ENCODE assay signal across 18 mouse cellular contexts in the genomic region with DNA sequence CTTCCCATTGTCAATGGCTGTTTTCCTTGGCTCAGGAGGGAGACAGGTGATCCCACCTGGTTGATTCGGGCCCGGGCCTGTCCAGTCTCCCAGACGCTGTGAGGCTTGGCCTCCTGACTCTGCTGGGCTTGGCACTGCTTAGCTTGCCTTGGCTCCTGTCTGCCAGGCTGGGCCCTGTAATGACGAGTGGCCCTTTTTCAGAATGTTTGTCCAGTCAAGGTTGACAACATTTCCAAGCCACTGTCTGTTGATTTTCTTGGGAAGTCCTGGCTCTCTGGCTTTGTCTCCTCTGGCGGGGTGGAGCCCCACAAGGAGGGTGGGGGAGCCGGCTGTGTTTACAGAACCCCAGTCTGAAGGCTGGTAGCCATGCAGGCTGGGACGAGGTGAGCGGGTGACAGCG. TPM values are rescaled to one million over a fixed set of nuclear protein-coding genes. Genes with fewer than 3 reads are reported as not detected.
DNase-seq lines count a peak whose midpoint lies in the region; ATAC-seq and TF ChIP-seq lines count a peak whose summit lies in the region.
"Had no signal": no experiment of that assay in that cellular context is flagged by ENCODE, and none has a peak within 500 bp of the region (broad histone marks: within the 10 kb centered on the region; RNA-seq: fewer than 3 reads in every experiment).

No protein-coding gene starts in this region.

- peak; percentile 30 for DNase-seq in adrenal gland, adult 2 months
- no peak for DNase-seq in adrenal gland, postnatal 14 days
- DNase-seq in lung, adult 2 months: peak; percentile 54
- DNase-seq in lung, postnatal 10 days: no peak
- no peak for DNase-seq in embryonic facial prominence, embryonic 10.5 days (ENCODE audit: low spot score)
- DNase-seq in liver: no peak
- DNase-seq in left cerebral cortex, postnatal 14 days (ENCODE audit: low spot score in 2 of 2): no peak
- DNase-seq: adrenal gland, postnatal 25 days; gastrocnemius, postnatal 25 days; heart, postnatal 10 days; kidney, adult 9 months; layer of hippocampus, adult 9-11 months; right cerebral cortex, postnatal 14 days had no signal

- TF ChIP-seq CTCF in lung, adult 2 months (IDR thresholded peaks at IDR 0.05; ENCODE audit: insufficient read depth, low read length): no peak

- no peak overlapping the region for H3K4me3 ChIP-seq in lung, adult 2 months (replicated peaks; ENCODE audit: extremely low read depth, low read depth, low read length)
- H3K4me3 ChIP-seq in embryonic facial prominence, embryonic 10.5 days: no peak overlapping the region
- no peak overlapping the region for H3K4me3 ChIP-seq in stomach, embryonic 16.5 days (replicated peaks; ENCODE audit: low read length)
- H3K4me3 ChIP-seq: embryonic facial prominence, embryonic 15.5 days; midbrain, embryonic 15.5 days; neural tube, embryonic 13.5 days had no signal

- WGBS in lung, adult 2 months: 49% methylated on average over 9 of the region's 9 CpGs
- WGBS in embryonic facial prominence, embryonic 10.5 days: 82% methylated on average over 9 of the region's 9 CpGs
- WGBS in stomach, embryonic 16.5 days: 52% methylated on average over 9 of the region's 9 CpGs

- peaks cover 6% of the 10 kb centered on the region; the same call in 1 of the 2 replicates for H3K36me3 ChIP-seq in embryonic facial prominence, embryonic 10.5 days (replicated peaks)
- H3K36me3 ChIP-seq in stomach, embryonic 16.5 days (ENCODE audit: control insufficient read depth, insufficient read depth, low read length): no peaks in the 10 kb centered on the region
- H3K36me3 ChIP-seq: embryonic facial prominence, embryonic 15.5 days; midbrain, embryonic 15.5 days; neural tube, embryonic 13.5 days had no signal

- H3K9ac ChIP-seq in stomach, embryonic 16.5 days (ENCODE audit: low read length): no peak overlapping the region
- H3K9ac ChIP-seq: embryonic facial prominence, embryonic 15.5 days; midbrain, embryonic 15.5 days; neural tube, embryonic 13.5 days had no signal

- H3K27me3 ChIP-seq in embryonic facial prominence, embryonic 10.5 days (replicated peaks; ENCODE audit: low read depth, poor library complexity, severe bottlenecking): 0 out of 2 replicates have a peak, but pooled peaks cover 4% of the 10 kb centered on the region
- H3K27me3 ChIP-seq in stomach, embryonic 16.5 days (ENCODE audit: control insufficient read depth, insufficient read depth, low read length): no peaks in the 10 kb centered on the region
- H3K27me3 ChIP-seq: embryonic facial prominence, embryonic 15.5 days; midbrain, embryonic 15.5 days; neural tube, embryonic 13.5 days had no signal

- intact Hi-C loops in left cerebral cortex, postnatal 14 days (cut with DNase I): no loop called here

- H3K4me2 ChIP-seq in stomach, embryonic 16.5 days (ENCODE audit: low read depth, low read length): no peak overlapping the region
- H3K4me2 ChIP-seq: embryonic facial prominence, embryonic 15.5 days; midbrain, embryonic 15.5 days; neural tube, embryonic 13.5 days had no signal

- no peaks in the 10 kb centered on the region for H3K4me1 ChIP-seq in lung, adult 2 months (ENCODE audit: control insufficient read depth, insufficient read depth, low read length)
- H3K4me1 ChIP-seq in embryonic facial prominence, embryonic 10.5 days: peaks cover 80% of the 10 kb centered on the region
- peaks cover 17% of the 10 kb centered on the region for H3K4me1 ChIP-seq in stomach, embryonic 16.5 days (ENCODE audit: control insufficient read depth, insufficient read depth, low read length)

- H3K9me3 ChIP-seq in embryonic facial prominence, embryonic 10.5 days: no peaks in the 10 kb centered on the region
- no peaks in the 10 kb centered on the region for H3K9me3 ChIP-seq in stomach, embryonic 16.5 days (replicated peaks; ENCODE audit: control insufficient read depth, low read length)
- H3K9me3 ChIP-seq: embryonic facial prominence, embryonic 15.5 days; midbrain, embryonic 15.5 days; neural tube, embryonic 13.5 days had no signal

- no peak for TF ChIP-seq POLR2A in lung, adult 2 months (IDR thresholded peaks at IDR 0.05; ENCODE audit: borderline replicate concordance, extremely low read depth, low read depth, low read length)

- ATAC-seq in stomach, embryonic 16.5 days (ENCODE audit: insufficient read depth, low FRiP score): peak; percentile 23; the same call in 1 of the 2 replicates
- ATAC-seq: forebrain, embryonic 16.5 days; midbrain, embryonic 15.5 days had no signal

- peak overlapping the region; percentile 77; the same call in 1 of the 2 replicates for H3K27ac ChIP-seq in embryonic facial prominence, embryonic 10.5 days (replicated peaks)
- peak overlapping the region; percentile 79 for H3K27ac ChIP-seq in stomach, embryonic 16.5 days (ENCODE audit: low read length)
- H3K27ac ChIP-seq: embryonic facial prominence, embryonic 15.5 days; midbrain, embryonic 15.5 days; neural tube, embryonic 13.5 days had no signal

RNA-seq across cellular contexts. Expression of a gene that starts 49.2 kb away (rescaled TPM):
- total RNA-seq in adrenal gland, adult 2 months (2021): 1 to 10 TPM; 2.9 to 3.8 TPM
- polyA plus RNA-seq in adrenal gland, adult 2 months (2012; rRNA removed): 5.6 and 7.8 TPM in 2 replicates
- 3.2 and 5.3 TPM in 2 replicates for total RNA-seq in adrenal gland, postnatal 14 days (2021)
- polyA plus RNA-seq in lung, adult 2 months (2012; rRNA removed): 67.0 and 89.3 TPM in 2 replicates
- 38.6 and 41.9 TPM in 2 replicates for polyA plus RNA-seq in embryonic facial prominence, embryonic 10.5 days (2016; fragmentation: Nextera tagmentation; extraction: Ambion mirVana)
- polyA plus RNA-seq in stomach, embryonic 16.5 days (2015; fragmentation: Nextera tagmentation; extraction: Ambion mirVana): 7.8 and 14.3 TPM in 2 replicates
- 1 to 10 TPM; 4.8 to 5.1 TPM for total RNA-seq in left cerebral cortex, postnatal 14 days (2021)

Comparison
In these comparisons a context has a peak if more than half of its experiments do, and no peak if none do; other contexts are left out.
1. DNase-seq: peak in adrenal gland, adult 2 months (single experiment) and lung, adult 2 months (single experiment); none in adrenal gland, postnatal 14 days (single experiment), lung, postnatal 10 days (single experiment), embryonic facial prominence, embryonic 10.5 days (single experiment), liver (single experiment) and left cerebral cortex, postnatal 14 days (0 of 2).